Mouse (Mus musculus) spleen, adult 2 months (tissue): ENCODE data around the gene Rad23a.

Experiments used
- CTCF ChIP-seq: fragments of 200-500 bp; IDR thresholded peaks from 2 replicates; pipeline ENCODE4 v1.5.1; 2011; ENCODE audit warnings: mild to moderate bottlenecking, inconsistent platforms; ENCODE audit not compliant: insufficient read depth, insufficient read length, insufficient replicate concordance; ENCODE audit errors: extremely low read depth
- POLR2A ChIP-seq: fragments of 200-500 bp; IDR thresholded peaks from 2 replicates; pipeline ENCODE4 v1.6.1; 2011; ENCODE audit warnings: low read depth, low read length, inconsistent platforms

DNA sequence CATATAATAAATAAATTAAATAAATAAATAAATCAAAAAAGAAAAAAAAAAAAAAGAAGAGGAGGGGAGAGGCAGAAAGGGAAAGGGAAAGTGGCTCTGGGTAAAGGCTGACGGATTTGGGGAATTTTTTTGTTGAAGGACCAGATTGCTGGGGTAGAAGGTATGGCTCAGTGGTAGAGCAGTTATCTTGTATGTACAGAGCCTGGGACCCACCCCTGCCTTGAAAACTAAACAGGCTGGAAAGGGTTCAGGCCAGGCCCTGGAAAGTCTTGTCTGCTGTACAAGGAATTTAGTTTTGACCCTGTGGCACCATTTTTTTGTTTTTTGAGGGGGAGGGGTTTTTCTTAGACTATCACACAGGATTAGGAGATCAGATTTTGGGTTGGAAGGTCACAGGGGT is 38.5 kb upstream of the Rad23a start:
- TF ChIP-seq POLR2A: no peak
- TF ChIP-seq CTCF: no peak
